Mouse (Mus musculus): Measurements from ENCODE around the gene Cfap73. TPM values are rescaled to one million over a fixed set of nuclear protein-coding genes. Genes with fewer than 3 reads are reported as not detected.

Gene Cfap73
- total RNA-seq, 2 experiments from 2014 or later: not detected

DNA sequence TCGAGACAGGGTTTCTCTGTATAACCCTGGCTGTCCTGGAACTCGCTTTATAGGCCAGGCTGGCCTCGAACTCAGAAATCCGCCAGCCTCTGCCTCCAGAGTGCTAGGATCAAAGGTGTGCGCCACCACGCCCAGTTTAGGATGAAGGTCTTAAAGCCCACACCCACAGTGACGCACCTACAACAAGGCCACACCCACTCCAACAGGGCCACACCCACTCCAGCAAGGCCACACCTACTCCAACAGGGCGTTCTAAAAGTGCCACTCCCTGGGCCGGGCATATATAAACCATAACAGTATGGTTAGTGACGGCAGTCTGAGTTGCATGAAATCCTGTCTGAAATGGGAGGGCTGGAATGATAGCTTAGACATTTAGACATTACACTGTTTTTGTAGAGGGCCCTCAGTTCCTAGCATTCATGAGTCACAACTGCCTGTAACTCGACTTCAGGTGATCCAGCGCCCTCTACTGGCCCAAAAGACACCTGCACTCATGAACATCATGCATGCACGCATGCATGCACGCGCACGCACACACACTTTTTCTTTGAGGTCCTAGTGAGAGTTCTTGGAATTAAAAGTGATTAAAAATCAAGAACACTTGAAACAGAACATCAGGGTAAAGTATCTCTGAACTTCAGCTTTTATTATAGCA, 43.6 kb downstream of the Cfap73 start:
- ATAC-seq (replicated peaks; ENCODE audit: low FRiP score, low TSS enrichment, poor library complexity, severe bottlenecking): no peak

DNA sequence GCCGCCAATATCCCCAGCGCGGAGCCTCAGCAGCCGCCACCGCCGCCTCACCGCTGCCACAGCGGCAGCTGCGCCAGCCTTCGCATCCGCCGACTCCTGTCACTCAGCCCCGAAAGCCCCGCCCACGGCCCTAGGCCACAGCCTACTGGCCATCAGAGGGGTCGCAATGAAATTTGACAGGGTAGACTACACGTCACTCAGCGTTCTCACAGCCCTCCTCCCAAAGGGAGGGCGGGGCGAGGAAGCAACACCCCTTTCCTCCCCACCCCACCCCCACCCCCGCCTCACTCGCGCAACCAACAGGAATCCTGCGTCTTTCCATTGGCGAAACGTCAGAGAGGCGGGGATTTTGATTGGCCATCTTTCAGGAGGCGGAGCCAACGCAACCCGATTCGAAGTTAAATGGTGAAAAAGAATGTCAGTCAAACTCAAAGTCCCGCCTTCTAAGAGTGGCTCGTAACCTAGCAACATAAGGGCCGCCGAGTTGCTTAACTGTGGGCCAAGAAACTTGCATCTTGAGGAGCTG, 45.4 kb downstream of the Cfap73 start, which contains the start of the genes Tpcn1 and Iqcd:
Tpcn1 (minus strand) TSS at position 105 of the 526 bp plus-strand sequence.
Iqcd (plus strand) TSS at position 448 of the 526 bp plus-strand sequence.
- peak; percentile 88 for ATAC-seq (replicated peaks; ENCODE audit: low FRiP score, low TSS enrichment, poor library complexity, severe bottlenecking)

DNA sequence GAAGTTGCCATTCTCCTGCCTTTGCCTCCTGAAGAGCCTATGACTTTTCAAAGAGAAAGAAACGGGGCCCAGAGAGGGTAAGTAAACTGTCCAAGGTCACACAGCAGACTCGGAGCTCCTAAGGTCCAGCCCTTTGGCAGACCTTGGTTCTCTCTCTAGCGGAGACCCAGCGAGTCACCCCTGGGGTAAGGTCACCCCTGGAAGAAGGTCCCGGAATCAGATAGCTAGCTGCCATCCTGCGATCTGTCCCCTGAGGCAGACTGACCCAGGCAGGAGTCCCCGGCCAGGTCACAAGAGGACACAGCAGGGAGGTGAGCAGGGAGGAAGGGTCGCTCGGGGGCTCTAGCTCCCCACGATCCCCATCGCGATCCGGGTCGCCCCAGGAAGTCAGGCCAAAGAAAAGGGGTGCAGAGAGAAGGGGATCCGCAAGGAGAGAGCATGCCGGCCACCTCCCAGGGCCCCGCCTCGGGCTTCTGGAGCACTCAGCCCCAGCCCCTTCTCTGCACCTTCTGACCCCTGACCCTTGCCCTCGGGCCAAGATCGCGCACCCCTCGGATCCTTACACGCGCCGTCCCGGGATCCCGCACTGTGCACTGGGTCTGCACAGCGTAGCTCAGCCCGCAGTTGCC, 46.0 kb downstream of the Cfap73 start:
- 0 out of 2 replicates have a peak, but pooled peaks have one; percentile 0 for ATAC-seq (replicated peaks; ENCODE audit: low FRiP score, low TSS enrichment, poor library complexity, severe bottlenecking)

DNA sequence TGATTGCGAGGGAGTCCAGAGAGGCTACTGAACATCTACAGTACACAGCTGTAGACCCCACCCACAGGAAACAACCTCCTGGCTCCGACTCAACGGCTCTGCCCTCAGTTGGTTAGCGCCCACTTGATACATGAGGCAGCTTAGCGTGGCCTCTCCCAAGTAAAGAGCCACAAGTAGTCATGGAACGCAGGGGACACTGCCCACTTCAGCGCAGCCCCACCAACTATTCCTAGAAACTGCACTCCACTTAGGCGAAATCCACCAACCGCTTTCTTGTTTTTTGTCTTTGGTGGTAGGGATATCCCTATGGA, 46.5 kb downstream of the Cfap73 start:
- ATAC-seq (replicated peaks; ENCODE audit: low FRiP score, low TSS enrichment, poor library complexity, severe bottlenecking): peak; percentile 39

- peak; percentile 35 for ATAC-seq (replicated peaks; ENCODE audit: low FRiP score, low TSS enrichment, poor library complexity, severe bottlenecking)
Observed at GRCm38 (mm10) chr5:120586741-120587615, 47.1 kb downstream of the Cfap73 start.

- ATAC-seq (replicated peaks; ENCODE audit: low FRiP score, low TSS enrichment, poor library complexity, severe bottlenecking): no peak
Observed at GRCm38 (mm10) chr5:120584968-120585367, 49.1 kb downstream of the Cfap73 start.

DNA sequence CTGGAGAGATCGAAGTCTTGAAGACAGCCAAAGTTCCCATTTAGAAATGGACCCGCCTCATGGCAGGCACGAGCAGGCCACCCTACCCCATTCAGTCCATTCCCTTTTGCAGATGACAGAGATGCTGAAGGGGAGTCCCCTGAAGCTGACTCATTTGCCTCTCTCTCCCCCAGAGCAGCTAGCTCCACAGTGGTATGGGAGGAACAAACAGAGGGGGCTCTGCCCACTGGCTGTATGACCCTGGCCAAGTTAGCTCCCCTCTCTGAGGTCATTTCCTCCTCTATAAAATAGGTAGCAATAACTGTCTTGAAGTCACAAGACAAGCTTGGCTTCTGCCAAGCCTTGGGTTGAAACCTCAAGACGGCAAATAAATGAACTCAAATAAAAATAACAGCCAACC, 50.5 kb downstream of the Cfap73 start:
- ATAC-seq (replicated peaks; ENCODE audit: low FRiP score, low TSS enrichment, poor library complexity, severe bottlenecking): no peak

DNA sequence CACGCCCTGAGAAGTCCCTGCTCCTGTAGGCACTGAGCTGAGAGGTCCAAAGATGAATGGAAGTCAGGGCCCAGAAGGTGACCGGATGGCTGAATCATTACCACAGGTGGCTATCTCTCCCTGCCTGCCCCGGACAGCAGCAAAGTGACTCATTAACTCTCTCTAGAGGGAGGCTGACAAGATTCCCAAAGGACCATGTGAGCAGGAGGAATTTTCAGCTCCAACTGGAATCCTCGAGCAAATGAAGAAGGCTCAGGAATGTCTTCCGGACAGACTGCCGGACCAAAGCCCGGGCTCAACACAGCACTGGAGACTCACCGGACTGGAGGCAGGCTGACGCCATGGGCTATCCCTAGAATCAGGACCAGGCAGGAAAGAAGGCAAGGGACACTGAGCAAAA, 52.0 kb downstream of the Cfap73 start:
- ATAC-seq (replicated peaks; ENCODE audit: low FRiP score, low TSS enrichment, poor library complexity, severe bottlenecking): no peak

GRCm38 (mm10) chr5:120579898-120580626, 54.0 kb downstream of the Cfap73 start:
- ATAC-seq (replicated peaks; ENCODE audit: low FRiP score, low TSS enrichment, poor library complexity, severe bottlenecking): no peak

GRCm38 (mm10) chr5:120579211-120579897, 54.7 kb downstream of the Cfap73 start:
- ATAC-seq (replicated peaks; ENCODE audit: low FRiP score, low TSS enrichment, poor library complexity, severe bottlenecking): no peak

GRCm38 (mm10) chr5:120578504-120579081, 55.4 kb downstream of the Cfap73 start:
- peak; percentile 17; the same call in 1 of the 2 replicates for ATAC-seq (replicated peaks; ENCODE audit: low FRiP score, low TSS enrichment, poor library complexity, severe bottlenecking)

Other genes starting within 250 kb of the Cfap73 start
- gene Lhx5, start 202.5 kb downstream of the Cfap73 start, total RNA-seq (2014; fragmentation: Nextera tagmentation): not detected in 2 replicates
- gene Lhx5, start 202.5 kb downstream of the Cfap73 start, total RNA-seq (2017): not detected in 2 replicates
- gene Sdsl, start 161.4 kb downstream of the Cfap73 start, total RNA-seq (2014; fragmentation: Nextera tagmentation): 59.5 and 72.1 TPM in 2 replicates
- gene Sdsl, start 161.4 kb downstream of the Cfap73 start, total RNA-seq (2017): 58.5 and 67.3 TPM in 2 replicates
- gene Sds, start 157.7 kb downstream of the Cfap73 start, total RNA-seq (2014; fragmentation: Nextera tagmentation): not detected in 2 replicates
- not detected in 2 replicates for gene Sds, start 157.7 kb downstream of the Cfap73 start, total RNA-seq (2017)
- gene Plbd2, start 130.6 kb downstream of the Cfap73 start, total RNA-seq (2014; fragmentation: Nextera tagmentation): 13.6 and 20.8 TPM in 2 replicates
- 6.3 and 8.7 TPM in 2 replicates for gene Plbd2, start 130.6 kb downstream of the Cfap73 start, total RNA-seq (2017)
- 0.35 and 1.6 TPM in 2 replicates for gene Slc8b1, start 123.1 kb downstream of the Cfap73 start, total RNA-seq (2014; fragmentation: Nextera tagmentation)
- 0.09 and 1.7 TPM in 2 replicates for gene Slc8b1, start 123.1 kb downstream of the Cfap73 start, total RNA-seq (2017)
- 71.7 and 84.7 TPM in 2 replicates for gene Tpcn1, start 45.6 kb downstream of the Cfap73 start, total RNA-seq (2014; fragmentation: Nextera tagmentation)
- gene Tpcn1, start 45.6 kb downstream of the Cfap73 start, total RNA-seq (2017): 16.0 and 19.1 TPM in 2 replicates
- gene Iqcd, start 45.2 kb downstream of the Cfap73 start, total RNA-seq (2014; fragmentation: Nextera tagmentation): 6.4 and 9.0 TPM in 2 replicates
- 6.3 and 7.9 TPM in 2 replicates for gene Iqcd, start 45.2 kb downstream of the Cfap73 start, total RNA-seq (2017)
- gene Rita1, start 21.6 kb downstream of the Cfap73 start, total RNA-seq (2014; fragmentation: Nextera tagmentation): 9.9 and 11.8 TPM in 2 replicates
- gene Rita1, start 21.6 kb downstream of the Cfap73 start, total RNA-seq (2017): 5.5 and 6.9 TPM in 2 replicates
- gene Ddx54, start 21.5 kb downstream of the Cfap73 start, total RNA-seq (2014; fragmentation: Nextera tagmentation): 28.3 and 41.7 TPM in 2 replicates
- gene Ddx54, start 21.5 kb downstream of the Cfap73 start, total RNA-seq (2017): 40.4 and 40.6 TPM in 2 replicates
- gene Rasal1, start 14.6 kb upstream of the Cfap73 start, total RNA-seq (2014; fragmentation: Nextera tagmentation): not detected in 2 replicates
- gene Rasal1, start 14.6 kb upstream of the Cfap73 start, total RNA-seq (2017): not detected in 2 replicates
- gene Dtx1, start 77.7 kb upstream of the Cfap73 start, total RNA-seq (2014; fragmentation: Nextera tagmentation): 8.7 TPM in 1 of 2 replicates, not detected in the other
- gene Dtx1, start 77.7 kb upstream of the Cfap73 start, total RNA-seq (2017): 0.56 TPM in 1 of 2 replicates, not detected in the other
- gene Oas2, start 115.6 kb upstream of the Cfap73 start, total RNA-seq (2014; fragmentation: Nextera tagmentation): 1.7 and 2.0 TPM in 2 replicates
- 0.72 and 1.3 TPM in 2 replicates for gene Oas2, start 115.6 kb upstream of the Cfap73 start, total RNA-seq (2017)
- gene Oas3, start 143.4 kb upstream of the Cfap73 start, total RNA-seq (2014; fragmentation: Nextera tagmentation): 2.3 and 4.2 TPM in 2 replicates
- 1.8 and 2.0 TPM in 2 replicates for gene Oas3, start 143.4 kb upstream of the Cfap73 start, total RNA-seq (2017)
- gene Oas1e, start 161.3 kb upstream of the Cfap73 start, total RNA-seq (2014; fragmentation: Nextera tagmentation): not detected in 2 replicates
- not detected in 2 replicates for gene Oas1e, start 161.3 kb upstream of the Cfap73 start, total RNA-seq (2017)
- gene Oas1c, start 178.3 kb upstream of the Cfap73 start, total RNA-seq (2014; fragmentation: Nextera tagmentation): 5.3 and 8.3 TPM in 2 replicates
- 3.1 and 26.4 TPM in 2 replicates for gene Oas1c, start 178.3 kb upstream of the Cfap73 start, total RNA-seq (2017)
- gene Oas1f, start 213.1 kb upstream of the Cfap73 start, total RNA-seq (2014; fragmentation: Nextera tagmentation): not detected in 2 replicates
- not detected in 2 replicates for gene Oas1f, start 213.1 kb upstream of the Cfap73 start, total RNA-seq (2017)
- not detected in 2 replicates for gene Oas1h, start 227.2 kb upstream of the Cfap73 start, total RNA-seq (2014; fragmentation: Nextera tagmentation)
- not detected in 2 replicates for gene Oas1h, start 227.2 kb upstream of the Cfap73 start, total RNA-seq (2017)